Mouse (Mus musculus) mature B cell (primary cell): Measurements from ENCODE around the gene Xpo5.

Experiments used
- in situ Hi-C: fragments of 300-500 bp; cut with MboI; formaldehyde crosslinking; loops from 2 replicates; pipeline ENCODE4 v1.14.3; 2019

Xpo5 gene

GRCm38 (mm10) chr17:46284653-46285052, 82.1 kb downstream of the Xpo5 start:
- in situ Hi-C loops: no loop called here

- in situ Hi-C loops: no loop called here
Observed at GRCm38 (mm10) chr17:46285407-46285806, 82.8 kb downstream of the Xpo5 start.

- in situ Hi-C loops: no loop called here
Observed at GRCm38 (mm10) chr17:46287678-46288095, 85.1 kb downstream of the Xpo5 start.
